Comparison of ENCODE assay signal across 8 mouse cellular contexts in genomic region chr12:76534233-76534632, GRCm38 (mm10). TPM values are rescaled to one million over a fixed set of nuclear protein-coding genes. Genes with fewer than 3 reads are reported as not detected.
DNase-seq lines count a peak whose midpoint lies in the region; ATAC-seq and TF ChIP-seq lines count a peak whose summit lies in the region.

No protein-coding gene starts in this region.

- peaks cover 5% of the 10 kb centered on the region for H3K4me1 ChIP-seq in erythroblast, embryonic 14.5 days (ENCODE audit: control insufficient read depth)
- H3K4me1 ChIP-seq in forebrain, embryonic 13.5 days, result peaks cover 26% of the 10 kb centered on the region
- H3K4me1 ChIP-seq in liver, embryonic 14.5 days (replicated peaks; ENCODE audit: control insufficient read depth in 2 of 2, insufficient read depth in 2 of 2, low read length in 1 of 2), result peaks cover 2 to 6% of the 10 kb centered on the region in 2 experiments; a peak in 2 of 4 replicates

- WGBS in forebrain, embryonic 13.5 days, result 1% methylated on average over 11 of the region's 11 CpGs
- 2% methylated on average over 11 of the region's 11 CpGs for WGBS in liver, embryonic 14.5 days (ENCODE audit: insufficient replicate concordance)

- no peak for TF ChIP-seq CTCF in liver, embryonic 14.5 days (IDR thresholded peaks at IDR 0.05; ENCODE audit: low read depth)

- ATAC-seq in erythroblast, adult 5-6 weeks (replicated peaks; ENCODE audit: low FRiP score, poor library complexity, severe bottlenecking), result no peak
- no peak for ATAC-seq in forebrain, embryonic 13.5 days
- ATAC-seq in liver, embryonic 14.5 days (ENCODE audit: insufficient read depth), result no peak
- no peak for ATAC-seq in megakaryocyte progenitor cell, adult 5-6 weeks (replicated peaks; ENCODE audit: poor library complexity)

- peaks cover 87% of the 10 kb centered on the region for H3K27me3 ChIP-seq in erythroblast, embryonic 14.5 days (ENCODE audit: control insufficient read depth)
- peaks cover 68% of the 10 kb centered on the region for H3K27me3 ChIP-seq in forebrain, embryonic 13.5 days
- peaks cover 55% of the 10 kb centered on the region for H3K27me3 ChIP-seq in liver, embryonic 14.5 days (ENCODE audit: control insufficient read depth, insufficient read depth, low read length)

- H3K4me2 ChIP-seq in forebrain, embryonic 13.5 days, result peak overlapping the region; percentile 95
- peak overlapping the region; percentile 46 for H3K4me2 ChIP-seq in liver, embryonic 14.5 days (ENCODE audit: low read depth)

- peaks cover 8% of the 10 kb centered on the region; the same call in 1 of the 2 replicates for H3K9me3 ChIP-seq in erythroblast, embryonic 14.5 days (ENCODE audit: control insufficient read depth, low read length)
- H3K9me3 ChIP-seq in forebrain, embryonic 13.5 days (replicated peaks), result no peaks in the 10 kb centered on the region
- H3K9me3 ChIP-seq in liver, embryonic 14.5 days (ENCODE audit: control insufficient read depth, low read length), result no peaks in the 10 kb centered on the region

- TF ChIP-seq EP300 in liver, embryonic 14.5 days (IDR thresholded peaks at IDR 0.05; ENCODE audit: low read depth), result no peak

- H3K4me3 ChIP-seq in erythroblast, embryonic 14.5 days (replicated peaks), result peak overlapping the region; percentile 57
- peak overlapping the region; percentile 58 for H3K4me3 ChIP-seq in forebrain, embryonic 13.5 days
- H3K4me3 ChIP-seq in liver, embryonic 14.5 days (ENCODE audit: insufficient read depth in 1 of 2, low read depth in 2 of 2, low read length in 2 of 2), result peak overlapping the region; percentile 54 to 59

- peak overlapping the region; percentile 62 for H3K9ac ChIP-seq in forebrain, embryonic 13.5 days
- peak overlapping the region; percentile 23 for H3K9ac ChIP-seq in liver, embryonic 14.5 days (replicated peaks)

- H3K27ac ChIP-seq in forebrain, embryonic 13.5 days, result no peak overlapping the region
- no peak overlapping the region; the same call in 1 of the 2 replicates for H3K27ac ChIP-seq in liver, embryonic 14.5 days

- DNase-seq in B cell, adult 2 months, result peak; percentile 47 to 48
- no peak for DNase-seq in liver, embryonic 14.5 days (ENCODE audit: low read depth in 3 of 3, low spot score in 3 of 3)
- no peak for DNase-seq in retina, embryonic 14.5 days (ENCODE audit: low spot score)
- DNase-seq in MN1 (ENCODE audit: low spot score), result no peak

- H3K36me3 ChIP-seq in erythroblast, embryonic 14.5 days (ENCODE audit: control insufficient read depth), result no peaks in the 10 kb centered on the region
- H3K36me3 ChIP-seq in forebrain, embryonic 13.5 days (ENCODE audit: poor library complexity, severe bottlenecking), result no peaks in the 10 kb centered on the region
- H3K36me3 ChIP-seq in liver, embryonic 14.5 days (replicated peaks; ENCODE audit: control insufficient read depth, insufficient read depth, low read depth), result no peaks in the 10 kb centered on the region

RNA-seq across cellular contexts. Expression of gene Plekhg3, which starts 3.5 kb away (rescaled TPM):
- polyA plus RNA-seq in erythroblast, embryonic 14.5 days (2012), result 0.02 and 0.05 TPM in 2 replicates
- 6.1 TPM in 2 replicates for total RNA-seq in erythroblast, adult 5-6 weeks (2015; ENCODE audit: low replicate concordance)
- 5.0 and 7.3 TPM in 2 replicates for total RNA-seq in erythroblast, adult 5-6 weeks (2017; ENCODE audit: low replicate concordance)
- polyA plus RNA-seq in forebrain, embryonic 13.5 days (2015; fragmentation: Nextera tagmentation; extraction: Ambion mirVana), result 0.63 and 0.97 TPM in 2 replicates
- polyA plus RNA-seq in liver, embryonic 14.5 days (2012; rRNA removed), result 4.1 and 5.0 TPM in 2 replicates
- polyA plus RNA-seq in liver, embryonic 14.5 days (2014; fragmentation: Nextera tagmentation; extraction: Ambion mirVana), result 1.4 and 2.3 TPM in 2 replicates
- 11.1 and 13.6 TPM in 2 replicates for total RNA-seq in megakaryocyte progenitor cell, adult 5-6 weeks (2015)
- total RNA-seq in megakaryocyte progenitor cell, adult 5-6 weeks (2017), result 13.7 and 13.9 TPM in 2 replicates

Comparison
In these comparisons a context has a peak if more than half of its experiments do, and no peak if none do; other contexts are left out.
1. DNase-seq: peak in B cell, adult 2 months (2 of 2); none in liver, embryonic 14.5 days (0 of 3), retina, embryonic 14.5 days (single experiment) and MN1 (single experiment).
2. Peak in every context shown above with its lines, with median percentiles within 50 percentile points of each other: H3K4me3 ChIP-seq.